Mouse (Mus musculus) liver, adult 2 months (tissue): ENCODE results near the gene Tmod1. TPM values are rescaled to one million over a fixed set of nuclear protein-coding genes. Genes with fewer than 3 reads are reported as not detected.

Experiments used
- DNase-seq: peaks from one replicate; pipeline ENCODE4 v3.0.0-alpha.2; 2011; ENCODE audit warnings: low read depth, low spot score; ENCODE audit errors: extremely low read depth
- H3K27ac ChIP-seq: fragments of 200-500 bp; replicated peaks from 2 replicates; pipeline ENCODE4 v1.5.1; 2012; ENCODE audit warnings: low read depth, mild to moderate bottlenecking, control low read depth, inconsistent platforms, low read length; ENCODE audit not compliant: insufficient read depth
- H3K27me3 ChIP-seq: fragments of 200-500 bp; 2 replicates; pipeline ENCODE4 v1.6.1; 2012; ENCODE audit warnings: mild to moderate bottlenecking, moderate library complexity, low read length, inconsistent platforms; ENCODE audit not compliant: control insufficient read depth, insufficient read depth
- H3K36me3 ChIP-seq: fragments of 200-500 bp; 2 replicates; pipeline ENCODE4 v1.6.1; 2012; ENCODE audit warnings: low read length, inconsistent platforms; ENCODE audit not compliant: control insufficient read depth, insufficient read depth
- H3K4me1 ChIP-seq: fragments of 200-500 bp; 2 replicates; pipeline ENCODE4 v1.6.1; 2011; ENCODE audit warnings: low read length; ENCODE audit not compliant: control insufficient read depth, insufficient read depth
- H3K4me3 ChIP-seq: fragments of 200-500 bp; 2 replicates; pipeline ENCODE4 v1.5.1; 2011; ENCODE audit warnings: low read depth, mild to moderate bottlenecking, control low read depth, low read length, moderate library complexity; ENCODE audit not compliant: insufficient read depth
- H3K79me2 ChIP-seq: fragments of 200-500 bp; 2 replicates; pipeline ENCODE4 v1.6.1; 2012; ENCODE audit warnings: inconsistent platforms, mild to moderate bottlenecking, low read length, moderate library complexity; ENCODE audit not compliant: control insufficient read depth, insufficient read depth
- H3K9ac ChIP-seq: fragments of 200-500 bp; 2 replicates; pipeline ENCODE4 v1.6.1; 2012; ENCODE audit warnings: low read depth, mild to moderate bottlenecking, control low read depth, inconsistent platforms, low read length
- CTCF ChIP-seq: fragments of 200-500 bp; IDR thresholded peaks from 2 replicates; pipeline ENCODE4 v1.5.1; 2011; ENCODE audit warnings: low read depth, low read length, control low read depth
- POLR2A ChIP-seq: fragments of 200-500 bp; IDR thresholded peaks from 2 replicates; pipeline ENCODE4 v1.6.1; 2011; ENCODE audit warnings: low read length, control low read depth; ENCODE audit not compliant: insufficient read depth; ENCODE audit errors: extremely low read depth
- WGBS: fragments of 180-500 bp; shearing (Covaris S2); methylation state at CpG from one replicate; pipeline ENCODE4 v1.1.7; 2018; 5-methylcytosine and 5-hydroxymethylcytosine counted together
- polyA plus RNA-seq: library from polyadenylated mRNA; depleted of rRNA; stranded (reverse); fragments of >200 nt; gene quantifications from 2 replicates; pipeline ENCODE4 v1.2.3, GENCODE M21; 2012
- total RNA-seq: library from RNA; depleted of rRNA; stranded (reverse); fragments of >200 nt; gene quantifications from 2 replicates; pipeline ENCODE4 v1.2.3, GENCODE M21; 2014

Tmod1 gene
- total and polyA plus RNA-seq, 2 experiments, result 0.09 TPM; not detected in 1

- Histone ChIP-seq H3K27ac (no peak overlapping the region), H3K27me3 (no peaks in the 10 kb centered on the region), H3K9ac (no peak overlapping the region), H3K79me2 (no peaks in the 10 kb centered on the region), H3K4me1 (no peaks in the 10 kb centered on the region), H3K36me3 (peaks cover 11% of the 10 kb centered on the region; the same call in 1 of the 2 replicates), H3K4me3 (no peak overlapping the region)
- no peak for TF ChIP-seq POLR2A
- 93% methylated on average over 8 of the region's 8 CpGs for WGBS
- DNase-seq, result no peak
Measured at GRCm38 (mm10) chr4:46110084-46110483, 71.3 kb downstream of the Tmod1 start.

- 66% methylated on average over 3 of the region's 3 CpGs for WGBS
- Histone ChIP-seq H3K27ac (no peak overlapping the region), H3K4me1 (no peaks in the 10 kb centered on the region), H3K36me3 (peaks cover 21% of the 10 kb centered on the region), H3K4me3 (no peak overlapping the region), H3K79me2 (no peaks in the 10 kb centered on the region), H3K27me3 (no peaks in the 10 kb centered on the region), H3K9ac (no peak overlapping the region)
- TF ChIP-seq POLR2A (no peak), CTCF (no peak)
- no peak for DNase-seq
Measured at GRCm38 (mm10) chr4:46111361-46111760, 72.6 kb downstream of the Tmod1 start.

- no peak overlapping the region for H3K9ac ChIP-seq
- no peak for DNase-seq
- H3K27me3 ChIP-seq, result no peaks in the 10 kb centered on the region
- H3K79me2 ChIP-seq, result no peaks in the 10 kb centered on the region
- no peaks in the 10 kb centered on the region for H3K4me1 ChIP-seq
- no peak overlapping the region for H3K4me3 ChIP-seq
- peaks cover 46% of the 10 kb centered on the region for H3K36me3 ChIP-seq
- no peak for TF ChIP-seq CTCF
- no peak for TF ChIP-seq POLR2A
- 82% methylated on average over 1 of the region's 1 CpGs for WGBS
- no peak overlapping the region for H3K27ac ChIP-seq
Measured at GRCm38 (mm10) chr4:46115308-46115707, 76.6 kb downstream of the Tmod1 start.

GRCm38 (mm10) chr4:46116544-46117175, 77.9 kb downstream of the Tmod1 start:
- H3K4me1 ChIP-seq, result no peaks in the 10 kb centered on the region
- DNase-seq, result no peak
- H3K79me2 ChIP-seq, result no peaks in the 10 kb centered on the region
- 90% methylated on average over 10 of the region's 10 CpGs for WGBS
- H3K27ac ChIP-seq, result no peak overlapping the region
- no peak overlapping the region for H3K9ac ChIP-seq
- H3K27me3 ChIP-seq, result no peaks in the 10 kb centered on the region
- peaks cover 59% of the 10 kb centered on the region for H3K36me3 ChIP-seq
- no peak for TF ChIP-seq POLR2A
- no peak for TF ChIP-seq CTCF
- no peak overlapping the region for H3K4me3 ChIP-seq

GRCm38 (mm10) chr4:46117536-46117935, 78.8 kb downstream of the Tmod1 start:
- no peak for TF ChIP-seq POLR2A
- no peak for TF ChIP-seq CTCF
- Histone ChIP-seq H3K4me1 (no peaks in the 10 kb centered on the region), H3K27ac (no peak overlapping the region), H3K79me2 (no peaks in the 10 kb centered on the region), H3K36me3 (peaks cover 64% of the 10 kb centered on the region), H3K4me3 (no peak overlapping the region), H3K9ac (no peak overlapping the region), H3K27me3 (no peaks in the 10 kb centered on the region)
- 90% methylated on average over 4 of the region's 4 CpGs for WGBS
- no peak for DNase-seq

GRCm38 (mm10) chr4:46119514-46120094, 80.9 kb downstream of the Tmod1 start:
- Histone ChIP-seq H3K27ac (no peak overlapping the region), H3K4me1 (no peaks in the 10 kb centered on the region), H3K4me3 (no peak overlapping the region), H3K27me3 (no peaks in the 10 kb centered on the region), H3K9ac (no peak overlapping the region), H3K79me2 (no peaks in the 10 kb centered on the region), H3K36me3 (peaks cover 71% of the 10 kb centered on the region)
- no peak for DNase-seq
- TF ChIP-seq CTCF, result no peak
- TF ChIP-seq POLR2A, result no peak
- WGBS, result 97% methylated on average over 14 of the region's 14 CpGs
